Mouse (Mus musculus) hindbrain, embryonic 13.5 days (tissue): ENCODE data around the gene Bcar1. TPM values are rescaled to one million over a fixed set of nuclear protein-coding genes. Genes with fewer than 3 reads are reported as not detected.

Experiments used
- ATAC-seq: fragments of 200-750 bp; cut with Nextera tagmentation; 2 replicates; pipeline ENCODE4 v1.8.0; 2017; ENCODE audit warnings: moderate TSS enrichment; ENCODE audit not compliant: low FRiP score
- H3K27ac ChIP-seq: fragments of 300-500 bp; sonication (generic); 2 replicates; pipeline ENCODE4 v1.5.1; 2015; ENCODE audit warnings: inconsistent platforms, mild to moderate bottlenecking, moderate library complexity
- H3K27me3 ChIP-seq: fragments of 300-500 bp; sonication (generic); 2 replicates; pipeline ENCODE4 v1.6.1; 2015; ENCODE audit warnings: mild to moderate bottlenecking, inconsistent platforms
- H3K36me3 ChIP-seq: fragments of 300-500 bp; sonication (generic); 2 replicates; pipeline ENCODE4 v1.6.1; 2015; ENCODE audit warnings: mild to moderate bottlenecking, inconsistent platforms
- H3K4me1 ChIP-seq: fragments of 300-500 bp; sonication (generic); replicated peaks from 2 replicates; pipeline ENCODE4 v1.6.1; 2015; ENCODE audit warnings: inconsistent platforms
- H3K4me2 ChIP-seq: fragments of 300-500 bp; sonication (generic); 2 replicates; pipeline ENCODE4 v1.6.1; 2015; ENCODE audit warnings: inconsistent platforms, mild to moderate bottlenecking, moderate library complexity
- H3K4me3 ChIP-seq: fragments of 300-500 bp; sonication (generic); 2 replicates; pipeline ENCODE4 v1.5.1; 2015; ENCODE audit warnings: mild to moderate bottlenecking, inconsistent platforms
- H3K9ac ChIP-seq: fragments of 300-500 bp; sonication (generic); 2 replicates; pipeline ENCODE4 v1.6.1; 2015; ENCODE audit warnings: mild to moderate bottlenecking, inconsistent platforms
- H3K9me3 ChIP-seq: fragments of 300-500 bp; sonication (generic); 2 replicates; pipeline ENCODE4 v1.6.1; 2016; ENCODE audit warnings: inconsistent platforms
- WGBS: fragments of 180-500 bp; shearing (Covaris S2); methylation state at CpG from one replicate; pipeline ENCODE4 v1.1.7; 2015; 5-methylcytosine and 5-hydroxymethylcytosine counted together
- microRNA-seq: library from miRNA; unstranded; fragments of <30 nt; microRNA quantifications from one replicate; pipeline ENCODE4, GENCODE M21; 2016
- polyA plus RNA-seq: library from polyadenylated mRNA; unstranded; fragments of >200 nt; fragmentation: Nextera tagmentation; extraction: Ambion mirVana; gene quantifications from 2 replicates; pipeline ENCODE4 v1.2.1, GENCODE M21; 2015

Bcar1 gene
- polyA plus RNA-seq, 1 experiment from 2014 or later: 55.4 TPM

DNA sequence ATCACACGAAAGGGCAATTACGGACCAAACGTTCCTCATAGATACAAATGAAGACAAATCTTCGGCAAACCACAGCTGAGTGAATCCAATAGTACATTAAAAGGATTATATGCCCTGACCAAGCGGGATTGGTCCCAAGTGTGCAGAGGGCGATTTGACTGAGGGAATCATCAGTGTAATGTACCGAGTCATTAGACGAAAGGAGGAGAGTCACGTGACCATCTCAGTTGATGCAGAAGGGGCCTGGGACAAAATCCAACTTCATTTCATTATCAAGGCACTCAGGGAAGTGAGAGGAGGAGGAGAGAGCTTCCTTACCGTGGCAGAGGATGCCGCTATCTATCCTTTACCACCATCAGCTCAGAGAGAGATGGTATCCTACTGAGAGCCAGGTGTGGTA lies 62.5 kb downstream of the Bcar1 start:
- 0 out of 2 replicates have a peak, but pooled peaks cover 8% of the 10 kb centered on the region for H3K4me1 ChIP-seq
- peak overlapping the region; percentile 66 for H3K27ac ChIP-seq
- no peaks in the 10 kb centered on the region for H3K27me3 ChIP-seq
- no peak overlapping the region for H3K9ac ChIP-seq
- no peaks in the 10 kb centered on the region for H3K9me3 ChIP-seq
- H3K4me2 ChIP-seq: 0 out of 2 replicates have a peak overlapping the region, but pooled peaks have one; percentile 4
- H3K36me3 ChIP-seq: 0 out of 2 replicates have a peak, but pooled peaks cover 2% of the 10 kb centered on the region
- 58% methylated on average over 11 of the region's 11 CpGs for WGBS
- no peak overlapping the region for H3K4me3 ChIP-seq
- ATAC-seq: 0 out of 2 replicates have a peak, but pooled peaks have one; percentile 39

DNA sequence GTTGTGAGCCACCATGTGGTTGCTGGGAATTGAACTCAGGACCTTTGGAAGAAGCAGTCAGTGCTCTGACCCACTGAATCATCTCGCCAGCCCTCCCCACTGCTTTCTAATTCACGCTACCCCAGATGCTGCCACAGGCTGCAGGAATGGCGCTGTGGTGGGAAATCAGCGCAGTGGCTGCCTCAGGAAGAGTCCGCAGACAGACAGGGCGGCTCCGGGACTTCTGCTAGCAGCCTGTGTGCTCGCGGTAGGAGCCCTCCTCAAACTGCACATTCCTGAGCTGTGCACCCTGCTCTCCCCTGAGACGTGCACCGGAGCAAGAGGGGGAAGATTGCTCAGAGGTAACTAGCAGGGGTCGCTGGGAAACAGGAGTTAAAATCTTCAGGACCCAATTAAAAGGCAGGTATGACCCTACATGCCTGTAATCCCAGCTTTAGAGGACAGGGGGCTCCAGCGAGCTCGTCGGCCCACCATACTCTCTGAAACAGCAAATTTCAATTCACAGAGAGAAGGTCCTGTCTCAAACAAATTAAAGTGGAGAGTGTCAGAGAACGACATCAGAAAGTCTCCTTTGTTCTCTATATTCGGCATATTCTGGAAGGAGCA lies 63.1 kb downstream of the Bcar1 start:
- ATAC-seq: peak; percentile 49; the same call in 1 of the 2 replicates

DNA sequence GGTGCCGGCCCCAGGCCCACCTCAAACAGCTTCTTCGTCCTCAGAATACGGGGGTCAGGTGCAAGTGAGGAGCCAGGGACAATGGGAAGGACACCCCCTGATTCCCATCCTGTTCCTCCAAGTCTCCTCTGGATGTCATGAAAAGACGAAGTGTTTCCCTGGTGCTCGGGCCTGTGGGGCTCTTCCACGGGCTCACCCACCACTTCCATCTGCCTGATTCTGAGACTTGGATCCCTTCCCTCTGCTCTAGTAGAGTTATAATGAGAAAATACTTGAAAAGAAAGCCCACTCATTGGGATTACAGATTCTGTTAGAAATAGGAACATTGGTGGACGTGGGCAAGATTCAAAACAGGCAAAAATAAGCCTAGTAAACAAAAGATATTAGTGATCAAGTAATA lies 64.8 kb downstream of the Bcar1 start:
- Histone ChIP-seq H3K4me1 (0 out of 2 replicates have a peak, but pooled peaks cover 8% of the 10 kb centered on the region), H3K4me2 (no peak overlapping the region), H3K9ac (no peak overlapping the region), H3K27ac (no peak overlapping the region), H3K9me3 (no peaks in the 10 kb centered on the region), H3K4me3 (no peak overlapping the region), H3K27me3 (no peaks in the 10 kb centered on the region), H3K36me3 (0 out of 2 replicates have a peak, but pooled peaks cover 2% of the 10 kb centered on the region)
- 86% methylated on average over 7 of the region's 7 CpGs for WGBS
- ATAC-seq: no peak

More for the DNA sequence above, 63.1 kb downstream of the Bcar1 start:
- H3K27ac ChIP-seq: peak overlapping the region; percentile 66
- no peaks in the 10 kb centered on the region for H3K9me3 ChIP-seq
- no peaks in the 10 kb centered on the region for H3K27me3 ChIP-seq
- 0 out of 2 replicates have a peak, but pooled peaks cover 2% of the 10 kb centered on the region for H3K36me3 ChIP-seq
- no peak overlapping the region for H3K9ac ChIP-seq
- 39% methylated on average over 17 of the region's 17 CpGs for WGBS
- H3K4me2 ChIP-seq: 0 out of 2 replicates have a peak overlapping the region, but pooled peaks have one; percentile 4
- H3K4me3 ChIP-seq: no peak overlapping the region
- 0 out of 2 replicates have a peak, but pooled peaks cover 8% of the 10 kb centered on the region for H3K4me1 ChIP-seq

DNA sequence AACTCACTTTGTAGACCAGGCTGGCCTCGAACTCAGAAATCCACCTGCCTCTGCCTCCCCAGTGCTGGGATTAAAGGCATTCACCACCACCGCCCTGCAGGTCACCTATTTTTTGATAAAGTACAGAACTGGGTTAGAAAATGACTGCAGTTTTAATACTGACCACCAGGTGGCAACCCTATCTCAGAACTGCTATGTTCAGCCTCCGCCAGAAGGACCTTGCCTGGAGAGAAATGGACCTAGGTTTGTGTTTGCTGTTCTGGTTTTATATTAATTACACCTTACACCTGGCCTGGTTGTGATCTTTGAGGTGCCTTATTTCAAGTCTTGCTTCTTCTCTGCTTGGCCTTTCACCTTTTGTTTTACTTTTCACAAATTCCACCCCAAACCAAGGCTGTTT lies 65.5 kb downstream of the Bcar1 start:
- H3K36me3 ChIP-seq: 0 out of 2 replicates have a peak, but pooled peaks cover 6% of the 10 kb centered on the region
- no peaks in the 10 kb centered on the region for H3K27me3 ChIP-seq
- no peak overlapping the region for H3K27ac ChIP-seq
- no peak overlapping the region for H3K4me2 ChIP-seq
- H3K9ac ChIP-seq: no peak overlapping the region
- H3K4me1 ChIP-seq: 0 out of 2 replicates have a peak, but pooled peaks cover 8% of the 10 kb centered on the region
- ATAC-seq: no peak
- no peaks in the 10 kb centered on the region for H3K9me3 ChIP-seq
- 36% methylated on average over 3 of the region's 3 CpGs for WGBS
- H3K4me3 ChIP-seq: no peak overlapping the region

DNA sequence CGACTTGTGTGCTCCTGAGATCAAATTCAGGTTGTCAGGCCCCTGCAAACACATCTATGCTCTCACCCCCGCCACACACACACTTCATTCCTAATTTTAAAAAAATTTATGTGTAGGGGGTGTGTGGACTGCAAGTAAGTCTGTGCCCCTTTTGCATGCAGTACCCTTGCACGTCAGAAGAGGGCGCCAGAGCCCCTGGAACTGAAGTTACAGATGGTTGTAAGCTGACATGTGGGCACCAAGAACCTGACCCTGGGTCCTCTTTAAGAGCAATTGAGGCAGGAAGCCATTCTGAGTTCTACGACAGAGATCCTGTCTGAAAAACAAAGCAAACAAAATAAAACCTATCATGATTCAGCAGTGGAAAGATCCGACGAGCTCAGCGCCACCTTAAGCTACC lies 67.4 kb downstream of the Bcar1 start:
- Histone ChIP-seq H3K36me3 (peaks cover 12% of the 10 kb centered on the region), H3K4me3 (no peak overlapping the region), H3K9ac (no peak overlapping the region), H3K4me1 (0 out of 2 replicates have a peak, but pooled peaks cover 5% of the 10 kb centered on the region), H3K4me2 (no peak overlapping the region), H3K27ac (no peak overlapping the region), H3K27me3 (no peaks in the 10 kb centered on the region), H3K9me3 (no peaks in the 10 kb centered on the region)
- no peak for ATAC-seq
- WGBS: 82% methylated on average over 8 of the region's 8 CpGs

DNA sequence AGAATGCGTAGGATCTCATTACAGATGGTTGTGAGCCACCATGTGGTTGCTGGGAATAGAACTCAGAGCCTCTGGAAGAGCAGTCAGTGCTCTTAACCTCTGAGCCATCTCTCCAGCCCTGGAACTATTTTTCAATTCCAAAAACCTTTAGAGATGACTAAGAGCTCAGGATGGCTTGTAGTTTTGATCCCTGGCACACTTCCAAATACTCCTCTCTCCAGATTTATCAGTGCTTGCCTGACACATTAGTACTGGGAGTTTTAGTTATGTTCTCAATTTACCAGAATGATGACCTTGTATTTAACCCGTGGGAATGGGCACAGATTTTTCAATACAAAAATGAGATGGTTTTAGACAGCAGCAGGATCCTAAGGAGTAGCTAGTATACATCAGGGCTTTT lies 76.9 kb downstream of the Bcar1 start:
- 96% methylated on average over 2 of the region's 2 CpGs for WGBS
- H3K4me1 ChIP-seq: no peaks in the 10 kb centered on the region
- H3K4me3 ChIP-seq: no peak overlapping the region
- peaks cover 48% of the 10 kb centered on the region for H3K36me3 ChIP-seq
- no peaks in the 10 kb centered on the region for H3K9me3 ChIP-seq
- no peak overlapping the region for H3K4me2 ChIP-seq
- H3K9ac ChIP-seq: no peak overlapping the region
- H3K27me3 ChIP-seq: no peaks in the 10 kb centered on the region
- ATAC-seq: no peak
- no peak overlapping the region for H3K27ac ChIP-seq

DNA sequence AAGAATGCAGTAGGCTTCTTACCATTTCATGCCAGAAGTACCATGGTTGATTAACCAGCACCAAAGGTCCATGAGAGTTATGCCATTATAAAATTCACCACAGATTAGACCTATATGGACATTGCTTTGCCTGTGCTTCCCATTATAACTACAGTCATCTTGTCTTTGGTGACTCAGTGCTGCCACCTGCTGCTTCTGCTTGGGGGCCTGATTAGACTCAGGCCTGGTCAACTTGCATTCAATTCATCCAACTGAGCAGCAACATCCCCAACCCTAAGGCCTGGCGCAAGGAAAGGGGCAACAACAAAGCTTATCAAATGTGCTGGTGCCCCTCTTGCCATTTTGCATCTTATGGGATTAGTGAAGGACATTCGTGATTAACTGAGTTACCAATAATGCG lies 81.1 kb downstream of the Bcar1 start:
- H3K4me3 ChIP-seq: no peak overlapping the region
- H3K4me1 ChIP-seq: no peaks in the 10 kb centered on the region
- H3K27ac ChIP-seq: no peak overlapping the region
- ATAC-seq: no peak
- 89% methylated on average over 3 of the region's 3 CpGs for WGBS
- H3K9me3 ChIP-seq: no peaks in the 10 kb centered on the region
- no peak overlapping the region for H3K4me2 ChIP-seq
- no peak overlapping the region for H3K9ac ChIP-seq
- peaks cover 31% of the 10 kb centered on the region for H3K36me3 ChIP-seq
- H3K27me3 ChIP-seq: no peaks in the 10 kb centered on the region

Small RNAs within 50 kb of the gene (microRNA-seq; reads per million reads assigned to microRNA genes)
- not detected for gene Mir7076

Other genes with a start within 250 kb of the Bcar1 start
- 7.4 and 8.3 TPM in 2 replicates for gene Wdr59, start 221.7 kb downstream of the Bcar1 start, polyA plus RNA-seq
- gene Znrf1, start 207.7 kb downstream of the Bcar1 start, polyA plus RNA-seq: 77.3 and 80.0 TPM in 2 replicates
- gene Ldhd, start 113.4 kb downstream of the Bcar1 start, polyA plus RNA-seq: 0.52 and 0.53 TPM in 2 replicates
- 27.6 and 28.1 TPM in 2 replicates for gene Zfp1, start 100.4 kb downstream of the Bcar1 start, polyA plus RNA-seq
- gene Ctrb1, start 52.8 kb downstream of the Bcar1 start, polyA plus RNA-seq: 3.1 TPM in 1 of 2 replicates, not detected in the other
- gene Cfdp1, start 110.5 kb upstream of the Bcar1 start, polyA plus RNA-seq: 196 and 199 TPM in 2 replicates
- 5.7 and 5.9 TPM in 2 replicates for gene Tmem170, start 132.9 kb upstream of the Bcar1 start, polyA plus RNA-seq
- gene Chst5, start 166.6 kb upstream of the Bcar1 start, polyA plus RNA-seq: 4.7 and 4.9 TPM in 2 replicates
- gene Tmem231, start 190.1 kb upstream of the Bcar1 start, polyA plus RNA-seq: 16.8 and 17.6 TPM in 2 replicates
- 472 and 492 TPM in 2 replicates for gene Gabarapl2, start 196.9 kb upstream of the Bcar1 start, polyA plus RNA-seq
- 8.1 and 8.5 TPM in 2 replicates for gene Adat1, start 248.5 kb upstream of the Bcar1 start, polyA plus RNA-seq